Mouse (Mus musculus): ENCODE measurements at regions not wholly inside any gene's neighbourhood (a gene's known extent, or its start where the extent isn't known, plus 50 kb on each side); places are given as distances from the start of the nearest gene placed in this dataset.

DNA sequence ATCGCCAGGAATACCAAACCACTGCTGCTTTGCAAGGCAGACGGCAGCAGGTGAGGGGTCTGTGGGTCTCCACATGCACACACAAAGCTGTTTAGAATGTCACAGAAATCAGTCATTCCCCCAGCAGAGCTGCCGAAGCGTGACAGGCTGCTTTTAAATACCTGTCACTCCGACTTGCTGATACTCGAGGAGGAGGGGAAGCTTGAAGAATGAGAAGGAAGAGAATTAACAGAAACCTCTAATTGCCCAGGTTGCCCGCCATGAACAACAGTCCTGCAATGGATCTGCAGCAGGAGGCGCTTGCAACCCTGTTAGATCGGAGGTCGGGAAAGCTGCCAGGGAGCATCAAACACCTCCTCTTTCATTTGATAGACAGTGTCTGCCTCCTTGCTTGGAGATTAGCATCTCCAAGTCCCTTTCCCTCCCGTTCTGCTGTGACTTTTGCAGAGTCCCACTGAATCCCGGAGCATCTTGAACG is 150.5 kb downstream of the Abhd5 start:
- H3K9me3 ChIP-seq: 0 out of 2 replicates have a peak, but pooled peaks cover 3% of the 10 kb centered on the region
- no peaks in the 10 kb centered on the region for H3K36me3 ChIP-seq (replicated peaks)
- 41% methylated on average over 13 of the region's 13 CpGs for WGBS
- no peaks in the 10 kb centered on the region for H3K27me3 ChIP-seq (replicated peaks; ENCODE audit: low read depth, poor library complexity, severe bottlenecking)
- peak; percentile 19 for DNase-seq (ENCODE audit: low spot score)
- H3K4me3 ChIP-seq: no peak overlapping the region
- H3K4me1 ChIP-seq: peaks cover 28% of the 10 kb centered on the region
- no peak overlapping the region for H3K27ac ChIP-seq (replicated peaks)

DNA sequence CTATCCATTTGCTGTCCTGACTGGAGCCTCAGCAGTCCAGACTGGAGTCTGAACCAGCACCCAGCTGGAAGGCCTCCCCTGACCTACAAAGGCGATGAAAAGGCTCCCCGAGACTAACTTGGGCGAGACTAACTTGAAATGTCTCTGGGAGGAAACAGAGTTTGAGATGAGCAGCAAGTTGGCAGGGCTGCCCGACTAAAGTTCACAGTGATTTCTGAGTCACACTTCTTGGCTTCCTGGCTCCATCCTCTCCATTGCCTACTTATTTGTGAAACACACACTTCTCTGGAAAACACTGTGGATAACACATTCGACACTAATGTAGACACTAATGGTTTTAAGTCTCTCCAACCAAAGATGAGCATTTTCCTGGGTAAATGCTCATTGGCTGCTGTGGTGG is 170.2 kb downstream of the Abhd5 start:
- H3K27ac ChIP-seq (replicated peaks): no peak overlapping the region
- no peak overlapping the region for H3K4me3 ChIP-seq
- WGBS: 81% methylated on average over 5 of the region's 5 CpGs
- H3K36me3 ChIP-seq (replicated peaks): no peaks in the 10 kb centered on the region
- peaks cover 9% of the 10 kb centered on the region for H3K4me1 ChIP-seq
- no peaks in the 10 kb centered on the region for H3K9me3 ChIP-seq
- no peaks in the 10 kb centered on the region for H3K27me3 ChIP-seq (replicated peaks; ENCODE audit: low read depth, poor library complexity, severe bottlenecking)
- DNase-seq (ENCODE audit: low spot score): no peak

DNA sequence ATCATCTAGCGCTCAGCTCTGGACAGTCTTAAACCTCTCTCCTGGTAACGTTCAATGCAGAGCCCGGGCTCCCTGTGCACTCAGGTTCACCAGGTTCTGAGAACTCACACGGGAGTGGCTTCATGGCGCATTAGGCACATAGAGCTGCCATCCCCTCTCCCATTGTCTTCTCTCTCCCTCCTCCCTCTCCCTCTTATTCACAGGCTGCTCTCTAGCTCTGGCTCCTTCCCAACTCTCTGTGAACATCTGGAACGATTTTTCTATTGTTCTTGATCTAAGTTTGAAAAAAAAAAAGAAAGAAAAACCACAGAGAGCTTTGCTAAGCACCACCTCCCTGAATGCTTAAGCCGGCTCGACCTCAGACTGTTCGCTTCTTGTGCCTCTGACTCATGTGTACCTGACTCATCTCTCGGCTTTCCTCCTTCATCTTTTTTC is 174.2 kb downstream of the Abhd5 start:
- Histone ChIP-seq H3K27ac (replicated peaks) (no peak overlapping the region), H3K4me3 (no peak overlapping the region), H3K9me3 (no peaks in the 10 kb centered on the region), H3K4me1 (peaks cover 9% of the 10 kb centered on the region), H3K36me3 (replicated peaks) (no peaks in the 10 kb centered on the region), H3K27me3 (replicated peaks; ENCODE audit: low read depth, poor library complexity, severe bottlenecking) (no peaks in the 10 kb centered on the region)
- WGBS: 40% methylated on average over 10 of the region's 10 CpGs
- no peak for DNase-seq (ENCODE audit: low spot score)

DNA sequence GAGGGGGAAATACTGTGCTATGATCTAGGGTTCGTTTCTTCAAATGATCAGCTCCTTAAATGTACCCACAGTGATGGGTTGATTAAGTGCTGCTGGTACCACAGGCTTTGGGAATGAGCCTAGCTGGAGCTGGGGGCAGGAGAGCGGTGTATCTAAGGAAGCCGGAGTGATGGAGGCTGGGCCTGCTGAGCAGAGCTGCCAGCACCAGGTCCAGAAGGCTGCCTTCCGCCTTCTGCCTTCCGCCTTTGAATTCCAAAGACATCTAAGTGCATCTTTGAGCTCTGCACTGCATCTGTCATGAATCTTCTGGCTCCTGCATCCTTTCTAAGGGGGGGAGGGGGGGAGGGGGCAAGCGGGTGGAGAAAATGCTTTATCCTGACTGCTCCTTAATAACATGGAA is 176.9 kb downstream of the Abhd5 start:
- DNase-seq (ENCODE audit: low spot score): no peak
- Histone ChIP-seq H3K27me3 (replicated peaks; ENCODE audit: low read depth, poor library complexity, severe bottlenecking) (no peaks in the 10 kb centered on the region), H3K27ac (replicated peaks) (no peak overlapping the region), H3K4me3 (no peak overlapping the region), H3K36me3 (replicated peaks) (no peaks in the 10 kb centered on the region), H3K9me3 (no peaks in the 10 kb centered on the region), H3K4me1 (peaks cover 9% of the 10 kb centered on the region)
- WGBS: 80% methylated on average over 6 of the region's 6 CpGs

DNA sequence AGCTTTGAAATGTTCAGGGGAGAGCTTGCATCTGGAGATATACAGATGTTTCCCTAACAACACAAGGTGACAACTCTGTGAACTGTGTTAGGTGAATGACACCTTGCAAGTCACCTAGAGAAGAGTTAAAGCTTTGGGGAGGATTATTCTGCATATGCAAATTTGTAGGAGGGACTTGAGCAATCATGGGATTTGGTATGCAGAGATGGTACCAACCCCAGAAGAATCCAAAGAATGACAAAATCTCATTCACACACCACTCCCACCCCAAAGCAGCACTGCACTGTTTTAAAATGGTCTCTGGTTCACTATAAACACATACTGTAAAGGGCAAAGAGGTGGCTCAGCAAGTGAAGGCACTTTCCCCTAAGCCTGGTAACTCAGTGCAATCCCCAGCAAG is 178.3 kb downstream of the Abhd5 start:
- H3K27ac ChIP-seq (replicated peaks): no peak overlapping the region
- H3K4me1 ChIP-seq: peaks cover 15% of the 10 kb centered on the region
- no peak for DNase-seq (ENCODE audit: low spot score)
- H3K27me3 ChIP-seq (replicated peaks; ENCODE audit: low read depth, poor library complexity, severe bottlenecking): no peaks in the 10 kb centered on the region
- no peak overlapping the region for H3K4me3 ChIP-seq
- no peaks in the 10 kb centered on the region for H3K9me3 ChIP-seq
- no peaks in the 10 kb centered on the region for H3K36me3 ChIP-seq (replicated peaks)

DNA sequence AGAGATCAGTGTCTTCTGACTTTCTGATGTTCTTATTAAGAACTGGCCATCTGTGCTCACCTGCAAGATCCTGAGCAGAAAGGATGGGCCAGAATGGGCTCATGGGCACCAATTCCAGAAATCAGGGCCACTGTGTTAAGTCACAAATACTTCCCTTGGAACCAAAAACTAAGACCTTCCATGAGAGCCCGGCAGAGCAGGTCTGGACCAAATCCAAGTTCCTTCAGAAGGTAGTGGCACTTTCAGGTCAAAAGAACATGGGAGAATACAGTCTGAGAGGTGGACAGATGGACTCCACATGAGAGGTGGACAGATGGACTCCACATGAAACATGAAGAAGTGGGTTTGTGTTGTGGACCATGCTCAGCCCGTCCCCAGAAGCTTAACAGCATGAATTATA is 180.4 kb downstream of the Abhd5 start:
- Histone ChIP-seq H3K27ac (replicated peaks) (no peak overlapping the region), H3K4me1 (0 out of 2 replicates have a peak, but pooled peaks cover 10% of the 10 kb centered on the region), H3K36me3 (replicated peaks) (no peaks in the 10 kb centered on the region), H3K4me3 (no peak overlapping the region), H3K9me3 (no peaks in the 10 kb centered on the region), H3K27me3 (replicated peaks; ENCODE audit: low read depth, poor library complexity, severe bottlenecking) (no peaks in the 10 kb centered on the region)
- peak; percentile 1 for DNase-seq (ENCODE audit: low spot score)
- WGBS: 79% methylated on average over 2 of the region's 2 CpGs

DNA sequence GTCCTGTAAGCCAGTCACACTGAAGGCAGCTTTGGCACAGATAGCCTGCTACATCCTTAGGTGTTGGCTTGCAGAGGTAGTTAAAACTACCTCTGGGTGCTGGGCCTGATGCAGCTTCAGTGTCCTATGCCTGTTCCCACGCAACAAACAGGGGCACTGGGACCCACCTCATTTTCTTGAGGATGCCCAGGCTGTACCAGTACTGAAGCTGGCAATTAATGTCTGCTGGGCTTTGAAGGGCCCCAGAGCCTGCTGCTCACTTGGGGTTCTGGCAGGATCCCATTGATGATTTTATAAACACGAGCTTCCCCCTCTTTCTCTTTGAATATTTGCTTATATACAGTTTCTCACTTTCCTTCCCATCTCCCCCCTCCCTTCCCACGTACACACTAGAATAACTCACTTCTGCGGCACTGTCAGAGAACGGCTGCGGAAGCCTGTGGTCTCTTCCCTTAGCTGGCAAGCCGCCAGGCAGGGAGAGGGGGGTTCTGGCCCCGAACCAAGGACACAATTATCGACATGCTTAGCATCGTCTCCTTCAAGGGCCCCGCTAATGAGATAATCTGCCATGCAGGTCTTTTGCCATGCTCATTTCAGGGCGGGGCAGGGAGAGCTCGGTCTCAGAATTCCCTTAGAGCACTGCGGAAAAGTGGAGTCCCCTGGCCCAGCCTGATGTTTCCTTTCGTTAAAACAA is 182.9 kb downstream of the Abhd5 start:
- peak; percentile 11 for DNase-seq (ENCODE audit: low spot score)
- WGBS: 69% methylated on average over 15 of the region's 15 CpGs
- no peak overlapping the region for H3K27ac ChIP-seq (replicated peaks)

DNA sequence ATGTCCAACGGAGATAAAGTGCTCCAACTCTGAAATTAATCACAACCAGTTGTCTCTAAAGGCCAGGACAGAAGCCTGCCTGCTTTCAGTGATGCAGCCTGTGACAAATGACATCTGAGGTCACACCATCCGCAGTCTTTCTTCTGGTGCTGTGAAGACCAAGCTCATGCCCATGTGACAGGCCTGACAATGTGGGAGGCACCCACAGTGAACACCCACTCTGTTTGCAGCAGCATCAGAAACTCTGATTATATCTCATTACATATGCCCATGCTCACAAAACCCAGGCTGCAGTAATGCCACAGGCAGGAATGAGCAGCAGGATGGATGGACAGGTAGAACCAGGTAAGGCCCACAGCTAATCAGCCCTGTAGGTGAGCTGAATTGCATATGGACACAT is 183.6 kb downstream of the Abhd5 start:
- no peak for DNase-seq (ENCODE audit: low spot score)
- Histone ChIP-seq H3K4me1 (0 out of 2 replicates have a peak, but pooled peaks cover 10% of the 10 kb centered on the region), H3K27ac (replicated peaks) (no peak overlapping the region), H3K27me3 (replicated peaks; ENCODE audit: low read depth, poor library complexity, severe bottlenecking) (no peaks in the 10 kb centered on the region), H3K4me3 (no peak overlapping the region), H3K36me3 (replicated peaks) (no peaks in the 10 kb centered on the region), H3K9me3 (no peaks in the 10 kb centered on the region)
- WGBS: 76% methylated on average over 2 of the region's 2 CpGs

More for the DNA sequence above, 182.9 kb downstream of the Abhd5 start:
- Histone ChIP-seq H3K4me3 (no peak overlapping the region), H3K4me1 (0 out of 2 replicates have a peak, but pooled peaks cover 10% of the 10 kb centered on the region), H3K36me3 (replicated peaks) (no peaks in the 10 kb centered on the region), H3K27me3 (replicated peaks; ENCODE audit: low read depth, poor library complexity, severe bottlenecking) (no peaks in the 10 kb centered on the region), H3K9me3 (no peaks in the 10 kb centered on the region)

DNA sequence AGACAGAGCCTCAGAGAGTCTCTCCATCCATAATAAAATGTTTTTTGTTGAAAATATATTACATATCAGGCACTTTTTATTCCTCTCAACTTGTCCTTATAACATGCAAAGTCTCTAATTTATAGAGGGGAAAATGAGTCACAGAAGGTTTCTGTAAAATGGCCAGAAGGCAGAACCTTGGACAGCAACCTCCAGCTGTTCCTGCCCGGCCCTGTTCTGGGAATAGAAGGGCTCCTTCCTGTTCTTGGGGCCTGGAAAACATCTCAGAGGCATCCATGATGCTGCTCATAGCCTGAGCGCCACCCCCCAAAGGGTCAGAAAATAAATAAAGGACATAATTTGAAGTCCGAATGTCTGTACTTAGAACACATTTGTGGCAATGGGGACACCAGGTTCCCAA is 188.7 kb downstream of the Abhd5 start:
- Histone ChIP-seq H3K27me3 (replicated peaks; ENCODE audit: low read depth, poor library complexity, severe bottlenecking) (no peaks in the 10 kb centered on the region), H3K9me3 (no peaks in the 10 kb centered on the region), H3K27ac (replicated peaks) (no peak overlapping the region), H3K4me1 (0 out of 2 replicates have a peak, but pooled peaks cover under 1% of the 10 kb centered on the region), H3K36me3 (replicated peaks) (no peaks in the 10 kb centered on the region), H3K4me3 (no peak overlapping the region)
- DNase-seq (ENCODE audit: low spot score): peak; percentile 48
- WGBS: 44% methylated on average over 3 of the region's 3 CpGs

DNA sequence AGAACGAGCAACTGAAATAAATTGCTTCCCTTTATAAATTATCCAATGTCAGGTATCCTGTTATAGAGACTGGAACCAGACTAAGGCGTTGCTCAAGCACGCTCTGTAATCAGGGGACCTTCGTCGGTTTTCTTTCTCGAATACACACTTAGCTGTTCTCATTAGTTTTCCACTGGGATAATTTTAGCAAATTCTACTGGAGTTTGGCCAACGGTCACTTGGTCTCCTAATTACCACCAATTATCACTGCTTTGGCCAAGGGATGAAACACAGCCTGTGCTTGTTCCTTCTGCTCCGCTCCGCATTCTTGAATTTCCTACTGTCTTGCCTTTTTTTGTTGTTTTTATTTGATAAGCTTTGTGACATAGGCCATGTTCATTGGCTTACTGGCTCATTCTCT is 191.1 kb upstream of the Topaz1 start:
- WGBS: 81% methylated on average over 9 of the region's 9 CpGs
- peak; percentile 3 for DNase-seq (ENCODE audit: low spot score)
- Histone ChIP-seq H3K4me1 (0 out of 2 replicates have a peak, but pooled peaks cover 3% of the 10 kb centered on the region), H3K36me3 (replicated peaks) (no peaks in the 10 kb centered on the region), H3K27me3 (replicated peaks; ENCODE audit: low read depth, poor library complexity, severe bottlenecking) (peaks cover 6% of the 10 kb centered on the region; the same call in 1 of the 2 replicates), H3K27ac (replicated peaks) (no peak overlapping the region), H3K9me3 (no peaks in the 10 kb centered on the region), H3K4me3 (no peak overlapping the region)

DNA sequence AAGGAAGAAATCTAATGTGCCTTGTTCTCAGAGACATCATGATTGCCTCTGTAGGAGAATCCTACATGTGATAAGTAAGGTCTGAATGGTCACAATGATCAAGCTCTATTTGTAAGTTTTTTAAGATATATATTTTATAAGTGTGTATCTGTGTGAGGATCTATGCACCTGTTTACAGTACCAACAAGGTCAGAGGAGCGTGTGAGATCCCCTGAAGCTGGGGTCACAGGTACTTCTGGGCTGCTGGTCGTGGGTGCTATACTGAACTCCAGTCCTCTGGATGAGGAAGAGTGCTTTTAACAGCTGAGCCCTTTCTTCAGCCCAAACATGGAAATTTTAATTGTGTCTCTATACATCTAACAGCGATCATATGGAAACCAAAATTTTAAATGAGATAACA is 181.1 kb upstream of the Topaz1 start:
- no peaks in the 10 kb centered on the region for H3K36me3 ChIP-seq (replicated peaks)
- no peak overlapping the region for H3K4me3 ChIP-seq
- peaks cover 20% of the 10 kb centered on the region for H3K4me1 ChIP-seq
- 80% methylated on average over 3 of the region's 3 CpGs for WGBS
- no peak for DNase-seq (ENCODE audit: low spot score)
- H3K9me3 ChIP-seq: no peaks in the 10 kb centered on the region
- no peak overlapping the region for H3K27ac ChIP-seq (replicated peaks)
- peaks cover 87% of the 10 kb centered on the region for H3K27me3 ChIP-seq (replicated peaks; ENCODE audit: low read depth, poor library complexity, severe bottlenecking)

DNA sequence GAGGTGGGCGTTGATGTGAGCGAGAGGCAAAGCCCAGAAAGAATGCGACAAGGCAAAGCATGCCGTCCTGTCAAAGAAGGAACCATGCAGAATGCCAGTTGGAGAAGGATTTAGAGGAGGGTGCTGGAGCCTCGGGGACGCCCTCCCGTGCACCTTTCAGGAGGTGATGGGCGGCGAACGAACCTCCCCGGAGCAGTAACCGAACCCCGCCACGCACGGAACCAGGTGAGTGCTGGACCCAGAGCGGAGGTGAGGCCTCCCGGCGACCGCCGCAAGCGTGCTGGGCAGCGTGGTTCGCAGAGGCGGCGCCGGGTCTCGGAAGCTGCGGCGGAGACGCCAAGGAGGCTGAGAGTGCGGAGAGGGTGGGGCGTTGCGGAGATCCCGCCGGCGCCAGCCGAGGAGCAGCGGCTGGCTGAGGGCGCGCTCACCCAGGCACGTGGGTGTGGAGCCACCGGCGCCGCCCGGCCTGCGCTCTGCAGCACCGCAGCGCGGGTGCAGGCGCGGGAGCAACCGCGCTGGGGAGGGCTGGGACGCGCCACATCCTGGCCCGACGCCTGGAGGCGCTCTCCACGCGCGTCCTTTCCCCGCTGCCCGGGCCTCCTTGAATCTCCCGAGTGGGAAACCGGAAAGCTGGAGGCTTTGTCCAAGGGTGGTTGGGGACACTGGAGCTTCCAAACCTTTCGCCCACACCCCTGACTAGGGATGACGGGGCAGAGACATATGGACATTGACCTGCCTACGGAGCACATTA is 178.3 kb upstream of the Topaz1 start:
- Histone ChIP-seq H3K4me1 (peaks cover 41% of the 10 kb centered on the region), H3K9me3 (no peaks in the 10 kb centered on the region), H3K36me3 (replicated peaks) (no peaks in the 10 kb centered on the region), H3K27me3 (replicated peaks; ENCODE audit: low read depth, poor library complexity, severe bottlenecking) (peaks cover 93% of the 10 kb centered on the region), H3K4me3 (peak overlapping the region; percentile 60), H3K27ac (replicated peaks) (0 out of 2 replicates have a peak overlapping the region, but pooled peaks have one; percentile 40)
- DNase-seq (ENCODE audit: low spot score): peak; percentile 67
- under 1% methylated on average over 68 of the region's 68 CpGs for WGBS
